Mouse (Mus musculus): ENCODE results near the gene Gpt2.

Gene Gpt2

DNA sequence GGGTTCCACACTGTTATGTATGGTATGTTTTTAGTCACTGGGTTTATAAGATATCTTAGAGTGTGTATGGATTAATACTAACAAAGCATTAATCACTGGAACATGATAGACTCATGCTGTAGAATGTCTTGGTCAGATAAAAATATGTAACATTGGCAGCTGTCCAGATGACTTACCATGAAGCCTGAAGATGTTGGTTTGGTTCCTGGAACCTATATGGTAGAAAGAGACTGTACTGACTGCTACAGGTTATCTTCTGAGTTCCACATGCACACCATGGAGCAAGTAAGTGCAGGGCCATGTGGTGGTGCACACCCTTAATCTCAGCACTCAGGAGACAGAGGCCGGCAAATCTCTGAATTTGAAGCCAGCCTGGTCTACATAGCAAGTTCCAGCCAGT, 38.3 kb downstream of the Gpt2 start:
- no peak for DNase-seq

DNA sequence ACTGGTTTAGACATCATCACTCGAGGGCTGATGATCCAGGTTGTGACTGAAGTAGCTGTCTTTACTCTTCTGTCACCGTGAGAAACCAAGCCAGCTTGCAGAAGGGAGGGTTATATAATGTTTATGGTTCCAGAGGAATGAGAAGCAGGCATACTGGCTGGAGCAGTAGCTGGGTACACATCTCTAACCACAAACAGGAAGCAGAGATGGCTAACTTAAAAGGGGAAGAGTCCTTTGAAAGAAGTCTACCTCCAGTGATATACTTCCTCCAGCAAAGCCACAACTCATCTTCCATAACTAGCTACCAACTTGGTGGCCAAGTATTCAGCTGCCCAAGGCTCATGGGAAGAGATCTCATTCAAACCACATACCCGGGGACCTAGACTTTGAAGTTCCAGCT, 39.1 kb downstream of the Gpt2 start:
- no peak for DNase-seq

DNA sequence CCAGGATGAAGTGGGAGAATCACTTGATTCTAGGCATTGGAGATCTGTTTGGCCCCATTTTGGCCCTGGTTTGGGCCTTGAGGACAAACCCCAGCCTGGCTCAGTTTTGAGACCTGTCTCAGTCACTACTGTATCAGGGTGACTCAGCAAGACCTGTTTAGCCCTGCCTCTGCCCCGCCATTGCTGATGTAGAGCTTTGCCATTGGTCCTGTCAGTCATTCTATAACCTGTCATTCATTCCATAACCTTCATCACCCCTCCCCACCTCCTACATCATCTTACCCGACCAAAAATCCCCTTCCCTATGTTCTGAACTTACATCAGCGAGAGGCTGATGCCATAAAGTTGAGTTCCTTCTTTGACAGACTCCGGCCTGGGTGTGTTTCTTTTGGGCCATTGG, 40.5 kb downstream of the Gpt2 start:
- DNase-seq, result no peak

DNA sequence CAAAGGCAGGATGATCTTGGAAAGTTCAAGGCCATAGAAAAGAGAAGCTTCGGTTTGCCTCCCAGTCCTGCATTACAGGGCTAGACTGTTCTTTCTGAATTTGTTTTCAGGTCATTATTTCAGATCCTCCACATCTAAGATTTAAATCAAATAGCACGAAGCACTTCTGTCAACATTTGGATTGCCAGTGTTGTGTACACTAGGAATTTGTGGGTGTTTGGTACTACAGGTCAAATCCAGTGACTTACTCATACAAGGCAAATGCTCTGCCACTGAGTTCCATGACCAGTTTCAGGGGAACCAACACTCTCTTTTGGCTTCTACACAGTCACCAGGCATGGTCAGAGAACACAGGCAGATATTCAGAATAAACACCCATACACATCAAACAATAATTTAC, 41.1 kb downstream of the Gpt2 start:
- no peak for DNase-seq

DNA sequence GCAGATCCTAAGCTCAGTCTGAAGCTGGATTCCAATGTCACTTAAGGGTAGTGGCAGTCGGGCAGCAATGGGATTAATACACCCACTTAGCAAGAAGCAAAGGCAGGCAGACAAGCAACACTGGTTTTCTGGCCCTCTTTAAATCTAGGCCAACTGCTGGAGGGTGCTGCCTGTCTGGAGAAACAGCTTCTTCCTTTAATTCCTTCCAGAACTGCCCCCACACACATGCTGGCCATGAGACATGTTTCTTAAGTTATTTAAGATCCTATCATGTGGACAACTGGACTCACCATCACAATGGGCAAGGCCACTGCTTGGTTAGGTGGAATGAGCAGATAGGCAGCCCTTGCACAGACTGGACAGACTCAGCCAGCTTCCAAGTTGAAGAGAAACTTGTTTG, 41.8 kb downstream of the Gpt2 start:
- DNase-seq, result no peak

DNA sequence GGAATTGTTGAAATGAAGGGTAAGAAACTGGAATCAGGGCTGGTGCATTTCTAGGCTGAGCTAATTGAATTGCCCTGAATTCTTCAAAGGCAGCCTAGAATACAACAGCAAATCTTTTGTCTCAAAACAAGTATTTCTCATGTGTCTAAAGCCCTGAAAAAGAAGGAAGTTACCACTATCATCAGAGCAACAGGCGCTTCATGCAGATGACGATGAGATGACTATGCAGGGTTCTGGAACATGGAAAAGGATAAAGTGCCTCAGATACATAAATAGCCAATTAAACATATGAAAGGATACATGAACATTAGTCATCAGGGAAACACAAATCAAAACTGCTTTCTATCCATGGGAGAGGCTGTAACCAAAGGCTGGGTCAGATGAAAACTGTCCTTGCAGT, 44.0 kb downstream of the Gpt2 start:
- no peak for DNase-seq

DNA sequence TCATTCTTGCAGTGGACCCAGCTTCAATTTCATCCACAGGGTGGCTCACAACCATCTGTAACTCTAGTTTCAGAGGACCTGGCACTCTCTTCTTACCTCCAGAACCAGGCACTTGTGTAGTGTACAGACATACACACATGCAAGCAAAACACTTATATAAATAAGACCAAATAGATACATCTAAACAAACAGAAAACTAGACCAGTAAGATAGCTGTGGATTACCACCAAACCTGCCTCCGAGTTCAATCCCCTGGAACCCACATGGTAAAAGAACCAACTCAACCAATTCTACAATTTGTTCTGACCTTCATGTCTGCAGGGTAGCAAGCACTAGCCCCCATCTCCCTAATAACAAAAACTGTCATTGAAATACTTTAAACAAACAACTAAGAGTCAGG, 59.6 kb downstream of the Gpt2 start:
- DNase-seq, result no peak

DNA sequence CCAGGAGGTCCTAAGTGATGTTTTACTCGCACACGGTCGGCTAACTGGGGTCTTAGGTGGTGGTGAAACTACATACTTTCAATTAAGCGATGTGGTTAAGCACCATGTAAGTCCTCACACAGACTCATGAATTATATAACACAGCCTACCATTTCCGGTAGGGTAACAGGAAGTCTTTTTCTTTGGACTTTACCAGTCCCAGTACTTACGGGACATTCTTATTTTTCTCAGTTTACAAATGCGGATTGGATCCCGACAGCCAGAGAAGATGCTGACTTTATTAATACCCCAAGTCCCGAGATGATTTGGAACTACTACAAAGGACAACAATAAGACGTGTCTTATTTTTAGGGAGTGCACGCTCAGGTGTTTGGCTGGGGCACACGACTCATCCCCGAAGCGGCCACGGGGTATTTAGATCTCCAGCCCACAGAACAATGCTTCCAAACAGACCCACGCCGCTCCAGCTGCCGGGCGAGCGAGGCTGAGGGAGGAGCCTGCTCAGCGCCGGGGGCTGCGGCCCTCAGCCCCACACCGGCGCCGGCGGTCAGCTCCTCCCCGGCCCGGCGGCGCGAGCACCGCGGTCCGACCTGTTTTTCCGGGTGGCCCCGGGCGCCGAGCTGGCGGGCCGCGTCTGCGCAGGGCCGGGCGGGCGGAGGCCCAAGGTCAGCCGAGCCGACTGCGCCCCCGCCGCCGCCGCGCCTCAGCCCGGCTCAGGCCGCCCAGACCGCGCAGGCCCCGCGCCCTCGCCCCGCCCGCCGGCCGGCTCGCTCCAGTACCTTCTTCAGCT, 62.2 kb downstream of the Gpt2 start:
- DNase-seq, result peak in 1 of 2 experiments; percentile 6

DNA sequence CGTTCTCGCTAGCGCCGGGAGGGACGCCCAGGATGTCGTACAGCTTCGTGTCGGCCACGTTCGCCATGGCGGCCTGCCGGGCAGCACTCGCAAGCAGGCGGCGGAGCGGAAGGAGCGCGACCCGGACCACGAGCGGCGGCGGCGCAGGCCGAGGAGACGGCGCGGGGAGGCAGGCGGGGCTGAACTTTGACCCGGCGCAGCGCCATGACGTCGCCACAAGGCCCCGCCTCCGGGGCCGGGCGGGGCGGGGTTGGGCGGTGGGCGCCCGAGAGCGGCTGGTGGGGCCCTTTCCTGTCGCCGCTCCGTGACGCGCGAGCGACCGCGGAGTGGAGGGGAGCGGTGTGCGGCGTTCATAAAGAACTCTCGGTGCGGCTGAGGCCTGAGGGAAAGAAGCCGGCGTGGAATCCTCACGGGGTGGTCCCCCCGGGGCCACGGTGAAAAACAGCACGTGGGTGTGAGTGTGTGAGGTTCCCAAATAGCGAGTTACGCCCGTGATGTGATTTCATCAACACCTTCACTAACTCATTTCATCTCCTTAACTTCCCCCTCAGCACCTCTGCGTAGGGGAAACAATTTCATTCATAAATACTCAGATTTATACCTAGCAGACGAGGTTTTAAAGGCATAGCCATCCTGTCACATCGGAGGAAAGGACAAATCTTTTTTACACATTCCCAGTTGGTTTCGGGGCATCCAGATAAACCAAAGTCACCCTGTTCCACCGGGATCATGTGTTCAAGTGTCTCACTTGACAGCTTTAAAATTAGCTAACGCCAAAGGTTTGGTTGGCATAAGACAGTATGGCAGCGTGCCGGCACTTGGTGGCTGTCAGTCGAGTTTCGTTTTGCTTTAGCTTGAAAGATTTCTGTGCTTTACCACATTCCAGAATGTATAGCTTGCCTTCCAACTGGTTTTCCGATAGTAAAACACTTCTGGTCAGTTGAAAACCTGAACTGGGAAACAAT, 63.1 kb downstream of the Gpt2 start, which contains the start of gene Dnaja2:
Dnaja2 (minus strand) TSS at position 164 of the 965 bp plus-strand sequence.
- DNase-seq, result peak; percentile 88 to 90

DNA sequence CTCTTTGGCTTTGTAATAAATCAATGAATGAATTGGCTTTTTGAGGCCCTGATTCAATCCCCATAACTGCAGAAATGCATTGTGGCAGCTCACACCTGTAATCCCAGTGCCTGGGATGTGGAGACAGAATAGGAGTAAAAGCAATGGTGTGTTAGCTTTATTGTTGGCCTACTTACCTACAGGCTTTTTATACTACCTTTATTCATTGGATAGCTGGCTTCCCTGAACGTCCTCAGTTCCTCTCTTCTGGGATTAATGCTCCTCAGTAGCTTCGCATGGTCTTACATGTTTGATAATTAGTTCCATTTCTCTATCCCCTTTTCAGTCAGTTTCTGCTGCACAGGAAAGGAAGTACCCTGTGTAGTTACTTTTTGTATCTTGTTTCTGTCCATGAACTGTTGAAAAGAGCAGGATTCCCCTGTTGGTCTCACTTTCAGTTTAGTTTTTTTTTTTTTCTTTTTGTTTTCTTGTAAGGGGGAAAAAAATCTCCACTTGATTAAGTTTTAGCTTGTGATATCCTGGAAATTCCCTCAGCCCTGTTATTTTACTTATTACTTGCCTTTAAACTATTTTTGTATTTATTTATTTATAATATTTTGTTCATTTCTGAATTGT, 64.7 kb downstream of the Gpt2 start:
- DNase-seq, result no peak

DNA sequence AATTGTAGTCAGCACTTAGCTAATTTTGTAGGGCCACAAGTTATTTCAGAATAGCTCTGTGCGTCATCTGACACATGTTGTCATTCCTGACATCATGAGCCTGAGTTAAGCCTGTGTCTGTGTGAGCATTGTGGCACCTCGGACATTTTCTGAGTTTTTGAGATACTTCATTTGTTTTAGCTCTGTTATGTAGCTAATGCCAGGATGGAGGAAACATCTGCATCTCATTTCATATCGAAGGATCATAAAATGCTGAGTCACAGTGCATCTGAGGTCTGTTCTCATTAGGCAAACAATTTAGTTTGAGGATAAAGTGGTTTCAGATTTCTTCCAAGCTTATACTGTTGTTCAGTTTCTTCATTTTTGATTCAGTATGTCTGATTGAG, 65.2 kb downstream of the Gpt2 start:
- DNase-seq, result no peak

DNA sequence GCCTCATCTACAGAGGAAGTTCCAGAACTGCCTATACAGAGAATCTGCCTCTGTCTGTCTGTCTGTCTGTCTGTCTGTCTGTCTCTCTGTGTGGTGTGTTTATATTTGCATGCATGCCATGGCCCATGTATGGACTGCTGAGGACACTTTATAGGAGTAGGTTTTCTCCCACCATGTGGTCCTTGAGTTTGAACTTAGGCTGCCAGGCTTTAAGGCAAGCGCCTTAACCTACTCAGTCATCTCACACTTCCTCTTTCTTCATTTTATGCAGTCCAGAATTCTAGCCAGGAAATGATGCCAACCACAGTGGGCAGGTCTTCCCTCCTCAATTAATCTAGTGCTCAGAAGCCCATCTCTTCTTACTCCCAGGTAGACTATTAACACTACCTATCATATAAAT, 66.8 kb downstream of the Gpt2 start:
- no peak for DNase-seq

DNA sequence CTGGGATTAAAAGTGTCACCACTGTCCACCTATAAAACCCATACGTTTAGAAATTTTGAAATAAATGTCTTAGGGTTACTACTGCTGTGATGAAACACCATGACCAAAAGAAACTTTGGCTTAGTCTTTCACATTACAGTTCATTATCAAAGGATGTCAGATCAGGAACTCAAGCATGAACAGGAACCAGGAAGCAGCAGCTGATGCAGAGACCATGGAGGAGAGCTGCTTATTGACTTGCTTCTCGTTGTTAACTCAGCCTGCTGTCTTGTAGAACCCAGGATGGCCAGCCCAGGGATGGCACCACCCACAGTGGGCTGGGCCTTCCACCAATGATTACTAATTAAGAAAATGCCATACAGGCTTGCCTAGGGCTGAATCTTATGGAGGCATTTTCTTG, 67.6 kb downstream of the Gpt2 start:
- DNase-seq, result no peak

DNA sequence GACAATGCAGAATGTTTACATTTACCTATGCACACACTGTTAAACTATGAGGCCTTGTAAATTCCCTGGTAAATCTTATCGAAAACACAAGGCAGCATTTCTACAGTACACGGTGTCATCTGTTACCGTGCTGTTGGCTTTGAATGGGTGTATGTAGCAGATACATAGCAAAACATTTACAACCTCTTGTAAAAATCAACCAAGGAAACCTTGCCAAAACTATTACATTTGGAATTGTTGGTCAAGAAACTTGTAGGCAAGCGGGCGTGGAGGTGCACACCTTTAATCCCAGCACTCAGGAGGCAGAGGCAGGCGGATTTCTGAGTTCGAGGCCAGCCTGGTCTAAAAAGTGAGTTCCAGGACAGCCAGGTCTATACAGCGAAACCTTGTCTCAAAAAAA, 71.0 kb downstream of the Gpt2 start:
- DNase-seq, result no peak

DNA sequence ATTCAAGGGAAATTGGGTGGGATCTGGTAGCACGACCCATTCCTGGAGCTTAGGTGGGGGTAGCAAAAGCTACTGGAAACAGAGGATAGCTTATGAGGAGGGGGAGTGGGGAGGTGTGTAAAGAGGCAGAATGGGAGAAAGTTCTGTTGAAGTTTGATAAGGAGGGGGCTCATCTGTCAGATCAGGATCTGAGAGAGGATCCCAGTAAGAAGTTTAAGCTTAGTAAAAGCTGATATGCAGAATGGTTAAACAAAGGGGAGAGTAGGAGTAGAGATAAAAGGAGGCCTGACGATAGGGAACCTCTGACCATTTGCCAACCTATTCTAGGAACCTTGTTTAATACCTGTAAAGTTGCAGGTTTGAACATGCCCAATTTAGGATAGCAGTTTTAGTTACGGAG, 72.8 kb downstream of the Gpt2 start:
- no peak for DNase-seq

DNA sequence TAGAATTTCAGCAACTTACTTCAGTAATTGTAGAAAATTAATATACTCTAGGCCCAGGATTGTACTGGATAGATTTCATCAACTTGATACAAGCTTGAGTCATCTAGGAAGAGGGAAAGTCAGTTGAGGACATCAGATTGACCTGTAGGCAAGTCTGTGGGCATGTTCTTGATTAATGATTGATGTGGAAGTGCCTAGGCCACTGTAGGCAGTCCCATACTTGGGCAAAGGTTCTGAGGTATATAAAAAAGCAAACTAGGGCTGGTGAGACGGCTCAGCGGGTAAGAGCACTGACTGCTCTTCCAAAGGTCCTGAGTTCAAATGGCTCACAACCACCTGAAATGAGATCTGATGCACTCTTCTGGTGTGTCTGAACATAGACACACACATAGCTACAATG, 75.4 kb downstream of the Gpt2 start:
- DNase-seq, result no peak

DNA sequence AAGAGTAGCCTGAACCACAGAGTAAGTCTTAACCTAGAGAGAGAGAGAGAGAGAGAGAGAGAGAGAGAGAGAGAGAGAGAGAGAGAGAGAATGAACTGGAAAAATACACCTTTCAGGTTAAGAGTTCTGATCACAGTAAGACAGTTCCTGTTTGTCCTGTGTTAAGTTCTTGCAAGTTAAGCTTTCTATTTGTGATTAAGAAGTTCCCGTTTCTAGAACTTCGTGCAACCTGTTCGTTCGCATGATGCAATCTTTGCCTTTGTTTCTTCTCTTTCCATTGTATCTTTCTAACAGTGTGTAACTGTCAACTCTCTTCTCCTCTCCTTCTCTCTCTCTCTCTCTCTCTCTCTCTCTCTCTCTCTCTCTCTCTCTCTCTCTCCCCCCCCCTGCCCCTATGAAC, 78.1 kb downstream of the Gpt2 start:
- no peak for DNase-seq

DNA sequence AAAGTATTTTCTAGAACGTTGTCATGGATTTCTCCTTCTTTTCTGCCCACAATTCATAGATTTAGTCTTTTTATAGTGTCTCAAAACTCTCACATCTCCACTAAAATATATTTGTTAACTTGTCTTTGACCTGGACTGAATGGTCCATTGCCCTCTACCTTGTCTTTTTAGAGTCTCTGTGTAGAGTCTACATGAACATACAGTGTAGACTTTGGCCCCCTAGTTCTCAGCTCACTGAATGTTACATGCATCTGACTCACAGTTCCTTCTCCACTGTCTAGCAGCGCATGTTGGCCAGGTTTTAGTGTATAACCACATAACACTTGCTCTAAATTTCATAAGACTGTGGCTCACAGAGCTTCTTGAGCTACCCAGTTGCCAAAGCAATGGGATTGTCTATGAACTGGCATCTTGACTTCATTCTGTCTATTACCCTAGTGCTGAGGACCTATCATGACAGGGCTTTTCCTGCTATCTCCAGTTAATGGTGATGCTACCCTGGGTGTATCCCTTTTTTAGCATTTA, 81.7 kb downstream of the Gpt2 start:
- DNase-seq, result no peak
